Mouse (Mus musculus) frontal cortex, postnatal 14 days (tissue): Measurements from ENCODE around the gene Spn.
"Not testable (repeated sequence)": the region's sequence is repeated elsewhere in the genome, so short reads cannot be mapped to it uniquely, and the experiment has no call there.

ENCODE experiments used
- DNase-seq, 2 experiments: peaks; one replicate each; pipeline ENCODE4 v3.0.0; 2022; ENCODE audit warnings: low spot score in 2 of 2

The Spn gene

GRCm38 (mm10) chr7:127137262-127138017, at the start of gene Spn:
TSS of gene Spn (minus strand) at chr7:127137823.
- no peak for DNase-seq

- no peak for DNase-seq
Observed at GRCm38 (mm10) chr7:127187351-127187750, 49.7 kb upstream of the Spn start.

GRCm38 (mm10) chr7:127185601-127186000, 48.0 kb upstream of the Spn start:
- no peak for DNase-seq

GRCm38 (mm10) chr7:127184720-127185119, 47.1 kb upstream of the Spn start:
- DNase-seq = no peak

- no peak for DNase-seq
Observed at GRCm38 (mm10) chr7:127183828-127184227, 46.2 kb upstream of the Spn start.

GRCm38 (mm10) chr7:127183345-127183744, 45.7 kb upstream of the Spn start:
- DNase-seq = no peak

GRCm38 (mm10) chr7:127181724-127182123, 44.1 kb upstream of the Spn start:
- not testable (repeated sequence) for DNase-seq

GRCm38 (mm10) chr7:127180783-127181182, 43.2 kb upstream of the Spn start:
- no peak for DNase-seq

GRCm38 (mm10) chr7:127176937-127177336, 39.3 kb upstream of the Spn start:
- no peak for DNase-seq

GRCm38 (mm10) chr7:127166501-127166900, 28.9 kb upstream of the Spn start:
- DNase-seq = no peak

- DNase-seq = no peak
Observed at GRCm38 (mm10) chr7:127165607-127166493, 28.2 kb upstream of the Spn start.

GRCm38 (mm10) chr7:127164002-127164401, 26.4 kb upstream of the Spn start:
- DNase-seq = no peak

GRCm38 (mm10) chr7:127162546-127162945, 24.9 kb upstream of the Spn start:
- no peak for DNase-seq

GRCm38 (mm10) chr7:127157548-127157947, 19.9 kb upstream of the Spn start:
- no peak for DNase-seq

GRCm38 (mm10) chr7:127153477-127153876, 15.9 kb upstream of the Spn start:
- no peak for DNase-seq

GRCm38 (mm10) chr7:127152464-127152863, 14.8 kb upstream of the Spn start:
- no peak for DNase-seq

GRCm38 (mm10) chr7:127147901-127148300, 10.3 kb upstream of the Spn start:
- no peak for DNase-seq

- DNase-seq = no peak
Observed at GRCm38 (mm10) chr7:127146267-127146603, 8.6 kb upstream of the Spn start.

- DNase-seq = no peak
Observed at GRCm38 (mm10) chr7:127145387-127146266, 8.0 kb upstream of the Spn start.

- DNase-seq = no peak
Observed at GRCm38 (mm10) chr7:127144412-127144811, 6.8 kb upstream of the Spn start.

GRCm38 (mm10) chr7:127142666-127143065, 5.0 kb upstream of the Spn start:
- no peak for DNase-seq

GRCm38 (mm10) chr7:127142214-127142613, 4.6 kb upstream of the Spn start:
- DNase-seq = no peak
